Mouse (Mus musculus) heart, embryonic 15.5 days (tissue): ENCODE data around the gene Lama5. TPM values are rescaled to one million over a fixed set of nuclear protein-coding genes. Genes with fewer than 3 reads are reported as not detected.

Experiments
- ATAC-seq: fragments of 200-750 bp; cut with Nextera tagmentation; replicated peaks from 2 replicates; pipeline ENCODE4 v1.8.0; 2017; ENCODE audit warnings: low read depth, moderate TSS enrichment; ENCODE audit not compliant: insufficient number of reproducible peaks, insufficient read depth, low FRiP score
- H3K27ac ChIP-seq: fragments of 300-500 bp; sonication (generic); 2 replicates; pipeline ENCODE4 v1.5.1; 2015; ENCODE audit warnings: mild to moderate bottlenecking, inconsistent platforms
- H3K27me3 ChIP-seq: fragments of 300-500 bp; sonication (generic); 2 replicates; pipeline ENCODE4 v1.6.1; 2015; ENCODE audit warnings: inconsistent platforms
- H3K36me3 ChIP-seq: fragments of 300-500 bp; sonication (generic); 2 replicates; pipeline ENCODE4 v1.6.1; 2015; ENCODE audit warnings: mild to moderate bottlenecking, inconsistent platforms
- H3K4me1 ChIP-seq: fragments of 300-500 bp; sonication (generic); replicated peaks from 2 replicates; pipeline ENCODE4 v1.6.1; 2015; ENCODE audit warnings: inconsistent platforms
- H3K4me2 ChIP-seq: fragments of 300-500 bp; sonication (generic); 2 replicates; pipeline ENCODE4 v1.6.1; 2015; ENCODE audit warnings: inconsistent platforms, mild to moderate bottlenecking, moderate library complexity
- H3K4me3 ChIP-seq: fragments of 300-500 bp; sonication (generic); 2 replicates; pipeline ENCODE4 v1.5.1; 2015; ENCODE audit warnings: mild to moderate bottlenecking, inconsistent platforms
- H3K9ac ChIP-seq: fragments of 300-500 bp; sonication (generic); 2 replicates; pipeline ENCODE4 v1.6.1; 2015; ENCODE audit warnings: mild to moderate bottlenecking, inconsistent platforms
- H3K9me3 ChIP-seq: fragments of 300-500 bp; sonication (generic); replicated peaks from 2 replicates; pipeline ENCODE4 v1.6.1; 2016; ENCODE audit warnings: inconsistent platforms
- WGBS: fragments of 180-500 bp; shearing (Covaris S2); methylation state at CpG from one replicate; pipeline ENCODE4 v1.1.7; 2015; ENCODE audit warnings: mixed read lengths; 5-methylcytosine and 5-hydroxymethylcytosine counted together
- polyA plus RNA-seq: library from polyadenylated mRNA; unstranded; fragments of >200 nt; fragmentation: Nextera tagmentation; extraction: Ambion mirVana; gene quantifications from 2 replicates; pipeline ENCODE4 v1.2.1, GENCODE M21; 2015

The Lama5 gene
- polyA plus RNA-seq, 1 experiment from 2014 or later = 21.9 TPM

- H3K4me2 ChIP-seq = no peak overlapping the region
Measured at GRCm38 (mm10) chr2:180170151-180170805, 55.4 kb downstream of the Lama5 start.

GRCm38 (mm10) chr2:180166869-180167268 lies 58.8 kb downstream of the Lama5 start:
- no peak overlapping the region for H3K4me2 ChIP-seq
- no peak overlapping the region for H3K9ac ChIP-seq
- no peak overlapping the region for H3K27ac ChIP-seq
- peaks cover 2% of the 10 kb centered on the region; the same call in 1 of the 2 replicates for H3K36me3 ChIP-seq
- H3K9me3 ChIP-seq = no peaks in the 10 kb centered on the region
- 78% methylated on average over 2 of the region's 2 CpGs for WGBS
- H3K4me3 ChIP-seq = no peak overlapping the region
- ATAC-seq = no peak
- H3K27me3 ChIP-seq = no peaks in the 10 kb centered on the region
- H3K4me1 ChIP-seq = peaks cover 4% of the 10 kb centered on the region; the same call in 1 of the 2 replicates

More at GRCm38 (mm10) chr2:180170151-180170805, 55.4 kb downstream of the Lama5 start:
- Histone ChIP-seq H3K4me3 (no peak overlapping the region), H3K27ac (no peak overlapping the region), H3K27me3 (no peaks in the 10 kb centered on the region), H3K36me3 (peaks cover 14% of the 10 kb centered on the region; the same call in 1 of the 2 replicates), H3K4me1 (peaks cover 20% of the 10 kb centered on the region), H3K9me3 (no peaks in the 10 kb centered on the region), H3K9ac (no peak overlapping the region)
- ATAC-seq = no peak
- WGBS = 84% methylated on average over 11 of the region's 11 CpGs

- no peaks in the 10 kb centered on the region for H3K27me3 ChIP-seq
- ATAC-seq = no peak
- no peak overlapping the region for H3K4me2 ChIP-seq
- 76% methylated on average over 2 of the region's 2 CpGs for WGBS
- peaks cover 2% of the 10 kb centered on the region; the same call in 1 of the 2 replicates for H3K4me1 ChIP-seq
- H3K27ac ChIP-seq = no peak overlapping the region
- no peak overlapping the region for H3K4me3 ChIP-seq
- H3K9ac ChIP-seq = no peak overlapping the region
- H3K9me3 ChIP-seq = no peaks in the 10 kb centered on the region
- H3K36me3 ChIP-seq = peaks cover 7% of the 10 kb centered on the region; the same call in 1 of the 2 replicates
Measured at GRCm38 (mm10) chr2:180165855-180166254, 59.8 kb downstream of the Lama5 start.

- 83% methylated on average over 3 of the region's 3 CpGs for WGBS
- no peak for ATAC-seq
- H3K4me3 ChIP-seq = no peak overlapping the region
- H3K27ac ChIP-seq = no peak overlapping the region
- peaks cover 58% of the 10 kb centered on the region for H3K36me3 ChIP-seq
- no peaks in the 10 kb centered on the region for H3K27me3 ChIP-seq
- H3K9ac ChIP-seq = no peak overlapping the region
- H3K9me3 ChIP-seq = no peaks in the 10 kb centered on the region
- H3K4me1 ChIP-seq = no peaks in the 10 kb centered on the region
- H3K4me2 ChIP-seq = no peak overlapping the region
Measured at GRCm38 (mm10) chr2:180158627-180159026, 67.0 kb downstream of the Lama5 start.

GRCm38 (mm10) chr2:180154796-180155195 lies 70.9 kb downstream of the Lama5 start:
- no peak overlapping the region for H3K4me2 ChIP-seq
- WGBS = 78% methylated on average over 3 of the region's 3 CpGs
- peaks cover 70% of the 10 kb centered on the region for H3K36me3 ChIP-seq
- H3K27me3 ChIP-seq = no peaks in the 10 kb centered on the region
- no peak overlapping the region for H3K27ac ChIP-seq
- H3K9me3 ChIP-seq = no peaks in the 10 kb centered on the region
- H3K9ac ChIP-seq = no peak overlapping the region
- ATAC-seq = no peak
- H3K4me3 ChIP-seq = no peak overlapping the region
- H3K4me1 ChIP-seq = no peaks in the 10 kb centered on the region

GRCm38 (mm10) chr2:180148551-180148950 lies 77.1 kb downstream of the Lama5 start:
- Histone ChIP-seq H3K4me3 (no peak overlapping the region), H3K9ac (no peak overlapping the region), H3K36me3 (peaks cover 57% of the 10 kb centered on the region), H3K4me1 (peaks cover 11% of the 10 kb centered on the region), H3K4me2 (no peak overlapping the region), H3K27me3 (no peaks in the 10 kb centered on the region), H3K27ac (no peak overlapping the region), H3K9me3 (no peaks in the 10 kb centered on the region)
- whole genome bisulfite sequencing = 73% methylated on average over 9 of the region's 9 CpGs
- no peak for ATAC-seq

- 39% methylated on average over 6 of the region's 6 CpGs for WGBS
- peaks cover 50% of the 10 kb centered on the region for H3K36me3 ChIP-seq
Measured at GRCm38 (mm10) chr2:180147379-180147778, 78.3 kb downstream of the Lama5 start.

GRCm38 (mm10) chr2:180146091-180146490 lies 79.6 kb downstream of the Lama5 start:
- Histone ChIP-seq H3K4me2 (no peak overlapping the region), H3K36me3 (peaks cover 55% of the 10 kb centered on the region), H3K4me3 (no peak overlapping the region), H3K4me1 (peaks cover 11% of the 10 kb centered on the region), H3K27ac (no peak overlapping the region), H3K9ac (no peak overlapping the region), H3K9me3 (no peaks in the 10 kb centered on the region), H3K27me3 (no peaks in the 10 kb centered on the region)
- ATAC-seq = no peak
- WGBS = 76% methylated on average over 2 of the region's 2 CpGs

More at GRCm38 (mm10) chr2:180147379-180147778, 78.3 kb downstream of the Lama5 start:
- Histone ChIP-seq H3K4me1 (peaks cover 11% of the 10 kb centered on the region), H3K4me2 (no peak overlapping the region), H3K4me3 (no peak overlapping the region), H3K27ac (peak overlapping the region; percentile 67), H3K27me3 (no peaks in the 10 kb centered on the region), H3K9ac (no peak overlapping the region), H3K9me3 (no peaks in the 10 kb centered on the region)
- no peak; the same call in 1 of the 2 replicates for ATAC-seq

- Histone ChIP-seq H3K9ac (no peak overlapping the region), H3K4me1 (peaks cover 10% of the 10 kb centered on the region; the same call in 1 of the 2 replicates), H3K36me3 (peaks cover 2% of the 10 kb centered on the region; the same call in 1 of the 2 replicates), H3K4me3 (no peak overlapping the region), H3K4me2 (no peak overlapping the region), H3K27ac (no peak overlapping the region), H3K9me3 (no peaks in the 10 kb centered on the region), H3K27me3 (no peaks in the 10 kb centered on the region)
- WGBS = 56% methylated on average over 5 of the region's 5 CpGs
- ATAC-seq = no peak
Measured at GRCm38 (mm10) chr2:180135414-180135813, 90.2 kb downstream of the Lama5 start.

GRCm38 (mm10) chr2:180133911-180134310 lies 91.7 kb downstream of the Lama5 start:
- ATAC-seq = no peak
- H3K9ac ChIP-seq = no peak overlapping the region
- H3K27me3 ChIP-seq = no peaks in the 10 kb centered on the region
- H3K27ac ChIP-seq = no peak overlapping the region
- H3K4me3 ChIP-seq = no peak overlapping the region
- WGBS = 70% methylated on average over 3 of the region's 3 CpGs
- H3K36me3 ChIP-seq = no peaks in the 10 kb centered on the region
- peaks cover 10% of the 10 kb centered on the region; the same call in 1 of the 2 replicates for H3K4me1 ChIP-seq
- H3K4me2 ChIP-seq = no peak overlapping the region
- no peaks in the 10 kb centered on the region for H3K9me3 ChIP-seq

GRCm38 (mm10) chr2:180133231-180133630 lies 92.4 kb downstream of the Lama5 start:
- no peaks in the 10 kb centered on the region for H3K27me3 ChIP-seq
- no peak for ATAC-seq
- no peak overlapping the region for H3K27ac ChIP-seq
- H3K9me3 ChIP-seq = no peaks in the 10 kb centered on the region
- no peak overlapping the region for H3K9ac ChIP-seq
- H3K36me3 ChIP-seq = no peaks in the 10 kb centered on the region
- WGBS = 68% methylated on average over 4 of the region's 4 CpGs
- H3K4me1 ChIP-seq = peaks cover 10% of the 10 kb centered on the region; the same call in 1 of the 2 replicates
- H3K4me2 ChIP-seq = no peak overlapping the region
- no peak overlapping the region for H3K4me3 ChIP-seq

- no peak overlapping the region for H3K9ac ChIP-seq
- no peak overlapping the region for H3K4me2 ChIP-seq
- H3K4me1 ChIP-seq = peaks cover 23% of the 10 kb centered on the region
- no peak overlapping the region for H3K4me3 ChIP-seq
- H3K36me3 ChIP-seq = no peaks in the 10 kb centered on the region
- no peaks in the 10 kb centered on the region for H3K9me3 ChIP-seq
- H3K27me3 ChIP-seq = no peaks in the 10 kb centered on the region
- ATAC-seq = no peak
- H3K27ac ChIP-seq = no peak overlapping the region
- WGBS = 39% methylated on average over 1 of the region's 1 CpGs
Measured at GRCm38 (mm10) chr2:180127675-180128074, 98.0 kb downstream of the Lama5 start.
